Mouse (Mus musculus) midbrain, embryonic 14.5 days (tissue): Measurements from ENCODE around the gene Arhgap27. TPM values are rescaled to one million over a fixed set of nuclear protein-coding genes. Genes with fewer than 3 reads are reported as not detected.

Source experiments
- ATAC-seq: fragments of 200-750 bp; cut with Nextera tagmentation; 2 replicates; pipeline ENCODE4 v1.8.0; 2017; ENCODE audit warnings: moderate number of reproducible peaks, moderate library complexity; ENCODE audit not compliant: low FRiP score, low TSS enrichment
- DNase-seq: peaks from one replicate; pipeline ENCODE4 v3.0.0-alpha.2; 2015
- H3K27ac ChIP-seq: fragments of 300-500 bp; sonication (generic); replicated peaks from 2 replicates; pipeline ENCODE4 v1.5.1; 2014; ENCODE audit warnings: mild to moderate bottlenecking, low read depth, low read length, moderate library complexity
- H3K27me3 ChIP-seq: fragments of 300-500 bp; sonication (generic); 2 replicates; pipeline ENCODE4 v1.6.1; 2014; ENCODE audit warnings: low read length, control low read depth, mixed read lengths; ENCODE audit not compliant: control insufficient read depth, insufficient read depth
- H3K36me3 ChIP-seq: fragments of 300-500 bp; sonication (generic); 2 replicates; pipeline ENCODE4 v1.6.1; 2014; ENCODE audit warnings: low read length, control low read depth; ENCODE audit not compliant: control insufficient read depth, insufficient read depth
- H3K4me1 ChIP-seq: fragments of 300-500 bp; sonication (generic); 2 replicates; pipeline ENCODE4 v1.6.1; 2014; ENCODE audit warnings: mild to moderate bottlenecking, antibody characterized with exemption, low read length, control low read depth; ENCODE audit not compliant: control insufficient read depth, insufficient read depth
- H3K4me2 ChIP-seq: fragments of 300-500 bp; sonication (generic); 2 replicates; pipeline ENCODE4 v1.6.1; 2014; ENCODE audit warnings: mild to moderate bottlenecking, low read length, moderate library complexity
- H3K4me3 ChIP-seq: fragments of 300-500 bp; sonication (generic); replicated peaks from 2 replicates; pipeline ENCODE4 v1.5.1; 2014; ENCODE audit warnings: low read depth, low read length
- H3K9ac ChIP-seq: fragments of 300-500 bp; sonication (generic); replicated peaks from 2 replicates; pipeline ENCODE4 v1.6.1; 2014; ENCODE audit warnings: mild to moderate bottlenecking, low read length, moderate library complexity
- H3K9me3 ChIP-seq: fragments of 300-500 bp; sonication (generic); 2 replicates; pipeline ENCODE4 v1.6.1; 2016; ENCODE audit warnings: low read length, control low read depth, mixed read lengths; ENCODE audit not compliant: control insufficient read depth
- WGBS: fragments of 180-500 bp; shearing (Covaris S2); extraction: QIAGEN DNeasy Blood & Tissue Kit; methylation state at CpG from one replicate; pipeline ENCODE4 v1.1.7; 2014; 5-methylcytosine and 5-hydroxymethylcytosine counted together
- polyA plus RNA-seq: library from polyadenylated mRNA; unstranded; fragments of >200 nt; fragmentation: Nextera tagmentation; extraction: Ambion mirVana; gene quantifications from 2 replicates; pipeline ENCODE4 v1.2.1, GENCODE M21; 2014

Arhgap27 gene
- polyA plus RNA-seq, 1 experiment from 2014 or later = 4.0 TPM

DNA sequence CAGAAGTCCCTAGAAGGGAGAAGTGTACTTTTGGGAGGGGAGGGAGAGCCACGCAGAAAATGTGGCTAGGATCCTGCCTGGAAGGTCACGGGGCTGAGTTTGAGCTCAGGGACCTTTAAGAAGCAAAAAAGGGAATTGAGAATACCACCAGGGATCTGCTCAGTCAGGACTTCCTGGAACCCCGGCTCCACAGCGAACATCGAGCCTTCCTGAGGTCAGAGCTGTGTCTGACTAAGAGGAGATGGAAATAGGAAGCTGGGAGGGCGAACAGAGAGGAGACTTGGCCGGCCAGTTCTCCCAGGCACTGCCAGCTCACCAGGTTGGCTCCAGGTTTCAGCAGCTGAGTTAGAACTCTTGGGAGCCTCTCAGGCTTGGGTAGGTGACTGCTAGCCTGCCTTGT, 81.7 kb downstream of the Arhgap27 start:
- 88% methylated on average over 7 of the region's 7 CpGs for WGBS
- H3K27ac ChIP-seq = no peak overlapping the region
- ATAC-seq (no peak), DNase-seq (no peak)
- no peak overlapping the region for H3K9ac ChIP-seq
- H3K4me1 ChIP-seq = no peaks in the 10 kb centered on the region
- H3K4me3 ChIP-seq = no peak overlapping the region
- no peak overlapping the region for H3K4me2 ChIP-seq
- H3K9me3 ChIP-seq = no peaks in the 10 kb centered on the region
- H3K36me3 ChIP-seq = no peaks in the 10 kb centered on the region
- H3K27me3 ChIP-seq = no peaks in the 10 kb centered on the region

Other genes with a start within 250 kb of the Arhgap27 start
- 3.9 and 5.9 TPM in 2 replicates for gene Hexim1, start 247.5 kb downstream of the Arhgap27 start, polyA plus RNA-seq
- 22.9 and 24.7 TPM in 2 replicates for gene Hexim2, start 231.3 kb downstream of the Arhgap27 start, polyA plus RNA-seq
- 4.3 and 5.2 TPM in 2 replicates for gene Fmnl1, start 192.6 kb downstream of the Arhgap27 start, polyA plus RNA-seq
- 0.88 and 2.1 TPM in 2 replicates for gene 1700023F06Rik, start 155.1 kb downstream of the Arhgap27 start, polyA plus RNA-seq
- 0.25 and 0.27 TPM in 2 replicates for gene Spata32, start 145.3 kb downstream of the Arhgap27 start, polyA plus RNA-seq
- 3.0 and 3.4 TPM in 2 replicates for gene Map3k14, start 96.2 kb downstream of the Arhgap27 start, polyA plus RNA-seq
- 8.0 and 11.6 TPM in 2 replicates for gene Plekhm1, start 49.0 kb upstream of the Arhgap27 start, polyA plus RNA-seq
- gene Lrrc37a, start 140.9 kb upstream of the Arhgap27 start, polyA plus RNA-seq = not detected in 2 replicates